Mouse (Mus musculus): ENCODE results near the gene Gfod1. TPM values are rescaled to one million over a fixed set of nuclear protein-coding genes. Genes with fewer than 3 reads are reported as not detected.
A peak's percentile ranks its signal among the peaks of the same experiment; 100 is the strongest.

The Gfod1 gene
- polyA plus RNA-seq, 1 experiment from 2014 or later, result 0.10 TPM

DNA sequence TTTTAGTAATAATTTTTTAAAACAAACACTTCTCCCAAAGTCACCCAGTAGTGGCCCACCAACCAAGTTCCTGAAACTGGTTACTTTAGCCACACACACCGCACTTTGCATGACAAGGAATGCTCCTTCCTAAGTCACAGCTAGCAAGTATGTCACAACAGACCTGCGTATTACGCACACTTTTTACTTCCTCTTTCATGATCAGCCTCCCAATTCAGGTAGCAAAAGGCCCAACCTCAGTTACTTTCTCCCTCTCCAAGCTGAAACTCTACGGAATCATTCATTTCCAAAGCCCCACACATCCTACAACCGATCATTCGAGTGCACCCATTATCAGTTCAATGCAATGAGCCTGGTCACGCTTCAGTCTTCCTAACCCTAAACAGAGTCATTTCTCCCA is 8.3 kb downstream of the Gfod1 start:
- no peaks in the 10 kb centered on the region for H3K36me3 ChIP-seq
- H3K27ac ChIP-seq (replicated peaks), result no peak overlapping the region
- 87% methylated on average over 7 of the region's 7 CpGs for WGBS
- H3K9me3 ChIP-seq (replicated peaks), result no peaks in the 10 kb centered on the region
- peaks cover 49% of the 10 kb centered on the region for H3K27me3 ChIP-seq (ENCODE audit: low read depth, poor library complexity, severe bottlenecking)
- DNase-seq (ENCODE audit: low spot score), result no peak
- no peak overlapping the region for H3K4me3 ChIP-seq
- H3K4me1 ChIP-seq, result peaks cover 19% of the 10 kb centered on the region

DNA sequence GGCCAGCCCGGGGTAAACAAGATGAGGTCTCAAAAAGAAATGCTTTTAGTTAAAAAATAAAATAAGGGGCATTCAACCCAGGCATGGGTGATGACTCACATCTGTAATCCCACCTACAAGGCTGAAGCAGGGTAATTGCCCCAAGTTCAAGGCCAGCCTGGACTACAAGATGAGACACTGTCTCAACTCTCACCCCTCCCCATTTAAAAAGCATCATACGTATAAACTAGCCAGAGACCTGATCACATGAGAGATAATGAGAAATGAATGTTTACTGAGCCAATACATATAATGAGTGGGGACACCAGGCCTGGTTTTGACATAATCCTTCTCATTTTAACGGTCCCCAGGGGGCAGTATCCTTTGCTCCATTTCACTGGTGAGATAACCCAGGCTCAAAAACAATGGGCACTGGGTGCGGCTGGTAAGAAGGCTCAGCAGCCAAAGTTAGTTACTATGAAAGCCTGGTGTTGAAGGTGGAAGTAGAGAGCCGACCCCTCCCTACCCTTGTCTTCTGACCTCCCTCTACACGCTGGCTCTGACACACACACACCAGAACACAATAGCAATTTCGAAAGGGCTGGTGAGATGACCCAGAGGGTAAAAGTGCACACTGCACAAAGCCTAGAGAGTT is 8.9 kb downstream of the Gfod1 start:
- 75% methylated on average over 7 of the region's 7 CpGs for WGBS

DNA sequence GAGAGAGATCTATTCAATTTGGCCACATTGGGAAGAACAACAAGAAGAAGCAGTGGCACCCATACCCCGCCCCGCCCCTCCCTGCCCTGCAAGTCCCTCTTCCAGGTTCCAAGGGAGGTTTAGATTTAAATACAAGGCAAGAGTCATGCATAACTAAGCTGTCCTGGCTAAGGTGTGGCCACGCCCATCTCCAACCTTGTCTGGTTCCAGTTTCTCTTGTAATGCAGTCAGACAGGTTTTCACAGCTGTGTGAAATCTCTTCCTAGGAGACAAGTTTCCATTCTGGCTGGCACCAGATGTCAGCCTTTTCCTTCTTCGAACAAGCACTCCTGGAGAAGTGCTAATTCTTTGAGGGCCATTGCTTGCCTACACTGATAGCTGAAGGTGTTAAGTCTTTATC is 11.1 kb downstream of the Gfod1 start:
- no peak overlapping the region for H3K4me3 ChIP-seq
- DNase-seq (ENCODE audit: low spot score), result no peak
- H3K36me3 ChIP-seq, result no peaks in the 10 kb centered on the region
- no peaks in the 10 kb centered on the region; the same call in 1 of the 2 replicates for H3K9me3 ChIP-seq (replicated peaks)
- peaks cover 22% of the 10 kb centered on the region for H3K27me3 ChIP-seq (ENCODE audit: low read depth, poor library complexity, severe bottlenecking)
- H3K27ac ChIP-seq (replicated peaks), result no peak overlapping the region
- WGBS, result 78% methylated on average over 4 of the region's 4 CpGs
- peaks cover 20% of the 10 kb centered on the region for H3K4me1 ChIP-seq

More for the DNA sequence above, 8.9 kb downstream of the Gfod1 start:
- Histone ChIP-seq H3K4me1 (peaks cover 19% of the 10 kb centered on the region), H3K4me3 (no peak overlapping the region), H3K27ac (replicated peaks) (no peak overlapping the region), H3K27me3 (ENCODE audit: low read depth, poor library complexity, severe bottlenecking) (peaks cover 43% of the 10 kb centered on the region), H3K36me3 (no peaks in the 10 kb centered on the region), H3K9me3 (replicated peaks) (no peaks in the 10 kb centered on the region; the same call in 1 of the 2 replicates)
- DNase-seq (ENCODE audit: low spot score), result no peak

DNA sequence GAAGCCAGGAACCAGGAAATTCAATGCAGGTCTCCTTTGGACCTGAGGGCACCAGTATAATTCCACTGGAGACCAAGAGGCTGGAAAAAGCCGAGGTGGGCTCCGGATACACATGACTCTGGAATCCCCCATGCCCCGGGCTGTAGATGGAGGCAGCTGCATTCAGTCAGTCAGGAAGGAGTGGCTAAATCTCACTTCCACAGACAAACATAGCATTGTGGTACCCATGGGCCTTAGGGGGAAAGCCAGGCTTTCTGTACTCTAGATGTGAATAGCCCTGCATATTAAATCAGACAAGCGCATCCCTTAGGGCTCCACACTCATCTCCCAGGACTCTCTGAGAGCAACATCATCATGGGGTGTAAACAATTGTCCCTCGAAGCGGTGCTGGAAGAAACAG is 14.9 kb downstream of the Gfod1 start:
- Histone ChIP-seq H3K27me3 (ENCODE audit: low read depth, poor library complexity, severe bottlenecking) (no peaks in the 10 kb centered on the region), H3K9me3 (replicated peaks) (no peaks in the 10 kb centered on the region; the same call in 1 of the 2 replicates), H3K4me1 (peaks cover 16% of the 10 kb centered on the region), H3K4me3 (no peak overlapping the region), H3K27ac (replicated peaks) (peak overlapping the region; percentile 42), H3K36me3 (no peaks in the 10 kb centered on the region)
- 83% methylated on average over 6 of the region's 6 CpGs for WGBS
- DNase-seq (ENCODE audit: low spot score), result no peak

DNA sequence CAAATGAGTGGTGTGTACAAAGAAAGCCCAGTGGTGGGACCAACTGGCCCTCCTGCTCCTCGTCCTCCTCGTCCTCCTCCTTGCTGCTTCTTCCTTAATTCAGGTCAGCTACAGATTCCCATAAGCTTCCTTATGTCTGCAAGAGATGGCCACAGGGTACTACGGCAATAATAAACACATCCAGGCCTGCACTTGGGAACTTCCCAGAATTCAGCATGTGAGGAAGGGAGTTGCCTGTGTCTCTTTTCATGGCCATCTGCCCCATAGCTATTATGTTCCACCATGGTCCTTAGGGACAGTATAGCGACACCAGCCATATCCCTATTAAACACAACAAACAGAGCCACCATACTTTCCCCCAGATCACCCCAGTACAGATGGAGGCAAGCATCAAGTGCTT is 15.5 kb downstream of the Gfod1 start:
- Histone ChIP-seq H3K4me1 (peaks cover 16% of the 10 kb centered on the region), H3K27ac (replicated peaks) (no peak overlapping the region), H3K36me3 (no peaks in the 10 kb centered on the region), H3K4me3 (no peak overlapping the region), H3K9me3 (replicated peaks) (no peaks in the 10 kb centered on the region; the same call in 1 of the 2 replicates), H3K27me3 (ENCODE audit: low read depth, poor library complexity, severe bottlenecking) (no peaks in the 10 kb centered on the region)
- 81% methylated on average over 4 of the region's 4 CpGs for WGBS
- no peak for DNase-seq (ENCODE audit: low spot score)

DNA sequence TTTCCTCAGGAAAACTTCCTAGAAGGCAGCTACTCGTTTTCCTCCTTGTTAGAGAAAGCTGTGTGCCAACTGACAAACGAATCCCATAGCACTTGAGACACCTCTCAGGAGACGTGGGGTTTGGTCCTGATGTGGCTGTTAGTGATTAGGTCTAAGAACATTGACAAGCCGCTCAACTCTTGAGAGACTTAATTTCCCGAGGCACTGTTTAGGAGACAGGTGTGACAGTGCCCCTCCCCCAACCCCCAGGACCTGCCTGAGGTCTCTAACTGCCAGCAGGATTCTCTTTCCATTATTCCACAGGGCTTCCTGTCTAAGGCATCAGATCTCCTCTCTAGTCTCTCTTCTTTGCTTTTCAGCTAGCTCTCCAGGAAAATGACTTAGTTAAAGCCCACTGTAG is 15.9 kb downstream of the Gfod1 start:
- no peaks in the 10 kb centered on the region for H3K27me3 ChIP-seq (ENCODE audit: low read depth, poor library complexity, severe bottlenecking)
- H3K27ac ChIP-seq (replicated peaks), result no peak overlapping the region
- H3K9me3 ChIP-seq (replicated peaks), result no peaks in the 10 kb centered on the region; the same call in 1 of the 2 replicates
- H3K4me1 ChIP-seq, result peaks cover 16% of the 10 kb centered on the region
- WGBS, result 56% methylated on average over 5 of the region's 5 CpGs
- H3K4me3 ChIP-seq, result no peak overlapping the region
- H3K36me3 ChIP-seq, result no peaks in the 10 kb centered on the region
- DNase-seq (ENCODE audit: low spot score), result no peak

DNA sequence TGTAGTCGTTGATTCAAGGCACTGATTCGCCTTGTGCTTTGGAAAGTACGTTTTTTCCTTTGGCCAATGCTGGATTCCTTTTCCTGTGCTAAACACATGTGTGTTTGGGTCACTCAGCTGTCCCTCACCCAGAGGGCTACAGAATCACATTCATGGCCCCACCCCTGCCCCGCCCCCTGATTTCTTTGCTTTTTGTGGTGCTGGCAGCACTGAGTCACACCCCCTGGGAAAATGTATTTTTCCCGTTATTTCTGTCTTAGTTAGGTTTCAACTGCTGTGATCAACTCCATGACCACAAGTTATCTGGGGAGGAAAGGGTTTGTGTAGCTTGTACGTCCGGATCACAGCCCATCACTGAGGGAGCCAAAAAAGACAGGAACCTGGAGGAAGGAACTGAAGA is 17.1 kb downstream of the Gfod1 start:
- Histone ChIP-seq H3K27ac (replicated peaks) (no peak overlapping the region), H3K9me3 (replicated peaks) (no peaks in the 10 kb centered on the region; the same call in 1 of the 2 replicates), H3K4me1 (peaks cover 16% of the 10 kb centered on the region), H3K36me3 (no peaks in the 10 kb centered on the region), H3K27me3 (ENCODE audit: low read depth, poor library complexity, severe bottlenecking) (no peaks in the 10 kb centered on the region), H3K4me3 (no peak overlapping the region)
- 79% methylated on average over 7 of the region's 7 CpGs for WGBS
- no peak for DNase-seq (ENCODE audit: low spot score)

DNA sequence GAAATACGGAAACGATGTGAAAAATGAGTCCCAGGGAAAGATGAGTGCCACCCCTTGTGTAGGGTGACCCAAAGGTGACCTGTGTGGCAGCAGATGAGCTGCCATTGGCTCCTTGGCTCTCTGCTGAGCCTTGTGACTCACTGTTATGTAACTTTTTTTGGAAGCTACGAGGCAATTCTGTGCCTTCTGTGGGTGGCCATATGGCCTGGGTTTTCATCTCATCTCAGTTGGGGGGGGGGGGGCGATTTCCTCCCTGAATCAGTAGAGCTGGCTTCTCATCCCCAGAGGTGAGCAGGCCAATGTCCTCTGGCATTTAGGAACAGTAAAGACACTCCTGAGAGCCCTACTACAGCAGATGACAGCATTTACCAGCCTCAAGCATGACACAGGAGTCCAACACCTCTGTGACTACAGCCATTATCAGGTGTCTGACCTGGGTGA is 19.2 kb downstream of the Gfod1 start:
- Histone ChIP-seq H3K27me3 (ENCODE audit: low read depth, poor library complexity, severe bottlenecking) (no peaks in the 10 kb centered on the region), H3K9me3 (replicated peaks) (no peaks in the 10 kb centered on the region), H3K27ac (replicated peaks) (no peak overlapping the region), H3K4me1 (peaks cover 16% of the 10 kb centered on the region), H3K36me3 (no peaks in the 10 kb centered on the region), H3K4me3 (no peak overlapping the region)
- WGBS, result 92% methylated on average over 4 of the region's 4 CpGs
- DNase-seq (ENCODE audit: low spot score), result no peak

DNA sequence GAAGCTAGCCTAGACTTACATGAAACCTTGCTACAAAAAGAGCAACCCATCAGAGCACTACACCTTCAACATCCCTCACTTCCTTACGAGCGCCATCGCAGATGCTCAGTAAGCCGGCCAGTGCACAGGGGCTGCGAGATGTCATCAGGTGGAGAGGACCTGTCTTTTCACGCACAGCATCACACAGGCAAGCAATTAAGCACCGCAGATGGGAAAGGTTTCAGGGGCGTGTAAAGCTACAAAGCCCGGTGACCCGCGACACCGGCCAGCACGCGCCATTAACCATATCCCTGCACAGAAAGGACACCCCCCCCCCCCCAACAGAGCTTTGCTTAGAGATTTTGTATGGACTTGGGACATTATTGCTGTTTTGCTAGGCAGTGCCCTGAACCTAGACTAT is 30.1 kb downstream of the Gfod1 start:
- no peak overlapping the region for H3K4me3 ChIP-seq
- no peaks in the 10 kb centered on the region for H3K9me3 ChIP-seq (replicated peaks)
- H3K4me1 ChIP-seq, result peaks cover 26% of the 10 kb centered on the region
- no peak overlapping the region for H3K27ac ChIP-seq (replicated peaks)
- H3K36me3 ChIP-seq, result no peaks in the 10 kb centered on the region
- H3K27me3 ChIP-seq (ENCODE audit: low read depth, poor library complexity, severe bottlenecking), result peaks cover 58% of the 10 kb centered on the region
- WGBS, result 79% methylated on average over 14 of the region's 14 CpGs
- DNase-seq (ENCODE audit: low spot score), result no peak

DNA sequence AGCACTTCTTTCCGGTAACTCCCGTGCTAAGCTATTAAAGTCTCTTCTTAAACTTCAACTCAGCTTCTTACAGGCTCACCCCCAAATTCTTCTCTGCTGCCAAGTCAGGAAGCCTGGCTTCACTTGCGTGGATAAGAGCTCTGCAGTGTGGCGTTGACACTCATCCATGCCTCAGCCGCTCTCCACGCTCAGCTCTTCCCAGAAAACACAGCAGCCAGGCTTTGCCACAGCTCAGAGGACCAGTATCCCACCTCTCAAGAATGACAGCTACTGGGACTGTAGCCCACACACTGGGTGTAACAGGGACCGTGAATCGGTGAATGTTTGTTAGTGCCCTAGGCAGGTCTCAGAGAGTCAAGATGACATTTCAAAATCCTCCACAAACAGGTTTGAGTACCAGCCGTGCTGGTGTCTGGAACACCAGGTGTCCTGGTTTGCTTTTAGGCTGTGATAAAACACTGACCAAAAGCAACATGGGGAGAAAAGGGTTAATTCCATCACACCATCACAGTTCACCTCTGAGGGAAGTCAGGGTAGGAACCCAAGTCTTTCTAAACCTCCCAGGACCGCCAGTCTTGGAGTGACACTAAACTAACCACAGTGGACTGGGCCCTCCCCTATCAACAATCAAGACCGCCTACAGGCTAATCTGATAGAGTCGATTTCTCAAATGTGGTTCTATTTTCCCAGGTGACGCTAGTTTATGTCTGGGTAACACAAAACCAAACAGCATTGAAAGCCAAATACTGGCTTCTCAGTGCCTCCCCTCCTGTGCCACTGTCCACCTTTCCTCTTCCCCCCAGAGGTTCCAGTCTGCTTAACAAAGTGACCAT is 31.5 kb downstream of the Gfod1 start:
- no peak for DNase-seq (ENCODE audit: low spot score)
- WGBS, result 85% methylated on average over 13 of the region's 13 CpGs
- peaks cover 37% of the 10 kb centered on the region for H3K4me1 ChIP-seq
- H3K27ac ChIP-seq (replicated peaks), result no peak overlapping the region
- H3K9me3 ChIP-seq (replicated peaks), result no peaks in the 10 kb centered on the region
- H3K27me3 ChIP-seq (ENCODE audit: low read depth, poor library complexity, severe bottlenecking), result peaks cover 72% of the 10 kb centered on the region
- H3K36me3 ChIP-seq, result no peaks in the 10 kb centered on the region
- H3K4me3 ChIP-seq, result no peak overlapping the region

DNA sequence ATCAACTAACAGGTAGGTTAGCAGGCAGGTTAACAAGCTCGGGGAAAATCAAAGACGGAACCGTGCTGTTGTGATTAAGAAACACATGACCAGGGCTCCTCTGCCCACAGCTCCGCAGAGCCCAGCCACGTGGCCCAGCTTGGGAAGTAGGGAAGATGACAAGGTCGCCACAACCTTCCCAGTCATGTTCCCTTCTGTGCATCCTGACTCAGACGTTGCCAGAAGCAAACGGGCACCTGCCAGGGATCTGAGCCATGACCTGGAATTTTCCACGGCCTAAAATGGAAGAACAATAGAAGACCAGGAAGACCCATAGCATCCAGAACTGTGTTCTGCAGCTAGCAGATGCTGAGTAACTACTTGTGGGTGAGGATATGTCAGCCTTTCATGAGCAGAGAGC is 32.5 kb downstream of the Gfod1 start:
- Histone ChIP-seq H3K27me3 (ENCODE audit: low read depth, poor library complexity, severe bottlenecking) (peaks cover 82% of the 10 kb centered on the region), H3K36me3 (no peaks in the 10 kb centered on the region), H3K9me3 (replicated peaks) (no peaks in the 10 kb centered on the region), H3K4me1 (peaks cover 37% of the 10 kb centered on the region), H3K27ac (replicated peaks) (no peak overlapping the region), H3K4me3 (no peak overlapping the region)
- WGBS, result 84% methylated on average over 9 of the region's 9 CpGs
- DNase-seq (ENCODE audit: low spot score), result no peak

DNA sequence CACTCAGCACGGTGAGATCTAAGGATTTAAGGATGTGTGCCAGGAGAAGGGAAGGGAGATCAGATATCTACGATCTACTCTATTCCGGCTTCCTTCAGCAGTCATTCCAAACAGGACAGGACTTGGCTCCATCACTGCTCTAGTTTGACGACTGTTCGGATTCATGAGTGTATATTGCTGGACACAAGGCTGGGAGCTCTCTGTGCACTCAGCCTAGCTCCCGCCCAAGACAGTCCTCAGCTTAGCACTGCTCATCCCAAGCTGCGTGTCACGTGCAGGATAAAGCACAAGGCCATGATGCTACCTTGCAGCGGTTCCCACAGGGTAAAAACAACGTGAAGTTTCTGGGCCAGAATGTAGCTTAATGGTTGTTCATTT is 33.8 kb downstream of the Gfod1 start:
- WGBS, result 60% methylated on average over 10 of the region's 10 CpGs

More for the DNA sequence above, 33.8 kb downstream of the Gfod1 start:
- peaks cover 41% of the 10 kb centered on the region for H3K4me1 ChIP-seq
- H3K27ac ChIP-seq (replicated peaks), result peak overlapping the region; percentile 59
- no peaks in the 10 kb centered on the region for H3K36me3 ChIP-seq
- H3K4me3 ChIP-seq, result no peak overlapping the region
- no peak for DNase-seq (ENCODE audit: low spot score)
- H3K9me3 ChIP-seq (replicated peaks), result no peaks in the 10 kb centered on the region
- H3K27me3 ChIP-seq (ENCODE audit: low read depth, poor library complexity, severe bottlenecking), result peaks cover 89% of the 10 kb centered on the region
